Mouse (Mus musculus) heart, postnatal 0 days (tissue): ENCODE measurements around the gene 9430097D07Rik.

Experiments used
- CTCF ChIP-seq: IDR thresholded peaks from 2 replicates; pipeline ENCODE4 v1.5.1; 2016; ENCODE audit warnings: antibody characterized with exemption, control low read depth, low read depth
- EP300 ChIP-seq: IDR thresholded peaks from 2 replicates; pipeline ENCODE4 v1.6.1; 2016; ENCODE audit warnings: antibody characterized with exemption, low read depth

DNA sequence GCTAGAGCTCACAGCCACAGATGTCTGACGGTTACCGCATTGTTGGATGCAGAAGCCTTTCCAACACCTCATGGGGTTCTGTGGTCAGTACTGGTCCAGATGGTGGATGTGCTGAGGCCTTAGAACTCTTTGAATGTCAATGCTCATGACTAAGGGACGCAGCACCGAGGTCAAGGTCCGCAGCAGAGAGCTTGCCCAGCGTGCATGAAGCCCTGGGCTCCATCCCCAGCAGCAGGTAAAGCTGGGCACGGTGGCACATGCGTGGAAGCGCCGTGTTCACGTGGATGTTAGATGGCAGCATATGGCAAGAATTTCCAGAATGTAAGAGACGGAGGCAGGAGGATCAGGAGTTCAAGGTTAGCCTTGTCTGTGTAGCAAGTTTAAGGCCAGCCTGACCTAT is 49.7 kb downstream of the 9430097D07Rik start:
- TF ChIP-seq CTCF (no peak), EP300 (no peak)
